Mouse (Mus musculus): ENCODE data around the gene Postn.

Postn gene

GRCm38 (mm10) chr3:54360897-54361296 lies at the start of gene Postn:
TSS of gene Postn (plus strand) at chr3:54361109.
- DNase-seq (ENCODE audit: low spot score in 2 of 2) = no peak

- DNase-seq (ENCODE audit: low spot score in 2 of 2) = no peak
Measured at GRCm38 (mm10) chr3:54314055-54314454, 46.9 kb upstream of the Postn start.

GRCm38 (mm10) chr3:54352891-54353652 lies 7.8 kb upstream of the Postn start:
- peak; percentile 6 to 50 for DNase-seq (ENCODE audit: low spot score in 2 of 2)

GRCm38 (mm10) chr3:54357561-54357960 lies 3.3 kb upstream of the Postn start:
- DNase-seq (ENCODE audit: low spot score in 2 of 2) = no peak

- DNase-seq (ENCODE audit: low spot score in 2 of 2) = no peak
Measured at GRCm38 (mm10) chr3:54358463-54359189, 2.3 kb upstream of the Postn start.

GRCm38 (mm10) chr3:54361656-54362055 lies 747 bp downstream of the Postn start:
- DNase-seq (ENCODE audit: low spot score in 2 of 2) = no peak

GRCm38 (mm10) chr3:54371015-54371414 lies 10.1 kb downstream of the Postn start:
- no peak for DNase-seq (ENCODE audit: low spot score in 2 of 2)

GRCm38 (mm10) chr3:54372625-54373024 lies 11.7 kb downstream of the Postn start:
- DNase-seq (ENCODE audit: low spot score in 2 of 2) = no peak

GRCm38 (mm10) chr3:54376014-54376413 lies 15.1 kb downstream of the Postn start:
- DNase-seq (ENCODE audit: low spot score in 2 of 2) = no peak

- DNase-seq (ENCODE audit: low spot score in 2 of 2) = no peak
Measured at GRCm38 (mm10) chr3:54377647-54378046, 16.7 kb downstream of the Postn start.

GRCm38 (mm10) chr3:54378135-54378534 lies 17.2 kb downstream of the Postn start:
- no peak for DNase-seq (ENCODE audit: low spot score in 2 of 2)

- no peak for DNase-seq (ENCODE audit: low spot score in 2 of 2)
Measured at GRCm38 (mm10) chr3:54379981-54380380, 19.1 kb downstream of the Postn start.

GRCm38 (mm10) chr3:54399321-54399720 lies 38.4 kb downstream of the Postn start:
- DNase-seq (ENCODE audit: low spot score in 2 of 2) = no peak

- DNase-seq (ENCODE audit: low spot score in 2 of 2) = no peak
Measured at GRCm38 (mm10) chr3:54399911-54400310, 39.0 kb downstream of the Postn start.

GRCm38 (mm10) chr3:54400617-54401016 lies 39.7 kb downstream of the Postn start:
- DNase-seq (ENCODE audit: low spot score in 2 of 2) = no peak

- DNase-seq (ENCODE audit: low spot score in 2 of 2) = no peak
Measured at GRCm38 (mm10) chr3:54401706-54402105, 40.8 kb downstream of the Postn start.

- no peak for DNase-seq (ENCODE audit: low spot score in 2 of 2)
Measured at GRCm38 (mm10) chr3:54403791-54404190, 42.9 kb downstream of the Postn start.

- DNase-seq (ENCODE audit: low spot score in 2 of 2) = no peak
Measured at GRCm38 (mm10) chr3:54406567-54406966, 45.7 kb downstream of the Postn start.

GRCm38 (mm10) chr3:54411052-54411451 lies 50.1 kb downstream of the Postn start:
- no peak for DNase-seq (ENCODE audit: low spot score in 2 of 2)

- no peak for DNase-seq (ENCODE audit: low spot score in 2 of 2)
Measured at GRCm38 (mm10) chr3:54412885-54413583, 52.1 kb downstream of the Postn start.

GRCm38 (mm10) chr3:54413584-54413897 lies 52.6 kb downstream of the Postn start:
- no peak for DNase-seq (ENCODE audit: low spot score in 2 of 2)

- DNase-seq (ENCODE audit: low spot score in 2 of 2) = no peak
Measured at GRCm38 (mm10) chr3:54414386-54414785, 53.5 kb downstream of the Postn start.

Measured in thymus, postnatal 10 days (tissue).